Mouse (Mus musculus) monocyte, adult 5-6 weeks (primary cell): ENCODE measurements around the gene Tmigd1. TPM values are rescaled to one million over a fixed set of nuclear protein-coding genes. Genes with fewer than 3 reads are reported as not detected.
A peak's percentile ranks its signal among the peaks of the same experiment; 100 is the strongest.

Experiments
- ATAC-seq: fragments of 153-309, 156-312 bp; replicated peaks from 2 replicates; pipeline ENCODE4 v1.8.0; 2017; ENCODE audit warnings: mild to moderate bottlenecking; ENCODE audit not compliant: low TSS enrichment, insufficient number of reproducible peaks, severe bottlenecking, poor library complexity, low FRiP score
- total RNA-seq: library from RNA; stranded (forward); fragments of 200-1000, 200-491, 200-594 nt; gene quantifications from 3 replicates; pipeline ENCODE4 v1.2.3, GENCODE M21; 2017

The Tmigd1 gene
- total RNA-seq = 0.76 TPM in 1 of 3 replicates, not detected in the others

DNA sequence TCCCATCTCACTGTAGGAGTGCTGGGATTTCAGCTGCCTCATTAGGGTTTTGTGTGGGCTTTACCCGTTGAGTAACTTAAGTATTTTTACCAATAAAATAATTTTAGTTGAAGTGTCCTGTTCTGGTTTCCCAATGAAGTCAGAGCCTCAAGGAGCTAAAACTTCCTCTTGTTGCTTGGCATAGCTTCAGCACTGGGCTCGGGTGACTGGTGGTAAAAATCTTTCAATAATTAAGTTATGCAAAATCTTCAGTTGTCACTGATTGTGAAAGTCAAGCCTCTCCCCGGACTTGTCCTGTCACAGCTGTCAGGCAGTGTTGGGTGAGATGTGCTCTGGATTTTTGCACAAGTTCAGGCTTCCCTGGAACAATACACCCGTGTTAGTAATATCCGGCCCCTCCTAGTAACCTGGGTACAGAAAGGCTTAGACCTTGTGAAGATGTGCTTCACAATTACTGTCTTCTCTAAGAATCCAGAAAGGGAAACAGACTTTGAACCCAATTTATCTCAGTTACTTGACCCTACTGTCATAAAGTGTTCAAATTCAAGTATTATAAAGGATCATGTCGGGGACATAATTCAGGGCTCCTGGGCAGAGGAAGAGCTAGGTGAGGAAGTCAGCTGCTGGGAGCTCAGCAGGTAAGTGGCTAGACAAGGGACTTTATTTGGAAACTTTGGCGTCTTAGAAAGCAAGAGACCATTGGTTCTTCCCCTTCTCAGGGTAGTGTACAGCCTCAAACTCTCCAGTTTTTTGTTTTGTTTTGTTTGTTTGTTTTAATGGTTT, at the start of gene Tmigd1:
Tmigd1 (plus strand) TSS at position 581 of the 783 bp plus-strand sequence.
- ATAC-seq = no peak

DNA sequence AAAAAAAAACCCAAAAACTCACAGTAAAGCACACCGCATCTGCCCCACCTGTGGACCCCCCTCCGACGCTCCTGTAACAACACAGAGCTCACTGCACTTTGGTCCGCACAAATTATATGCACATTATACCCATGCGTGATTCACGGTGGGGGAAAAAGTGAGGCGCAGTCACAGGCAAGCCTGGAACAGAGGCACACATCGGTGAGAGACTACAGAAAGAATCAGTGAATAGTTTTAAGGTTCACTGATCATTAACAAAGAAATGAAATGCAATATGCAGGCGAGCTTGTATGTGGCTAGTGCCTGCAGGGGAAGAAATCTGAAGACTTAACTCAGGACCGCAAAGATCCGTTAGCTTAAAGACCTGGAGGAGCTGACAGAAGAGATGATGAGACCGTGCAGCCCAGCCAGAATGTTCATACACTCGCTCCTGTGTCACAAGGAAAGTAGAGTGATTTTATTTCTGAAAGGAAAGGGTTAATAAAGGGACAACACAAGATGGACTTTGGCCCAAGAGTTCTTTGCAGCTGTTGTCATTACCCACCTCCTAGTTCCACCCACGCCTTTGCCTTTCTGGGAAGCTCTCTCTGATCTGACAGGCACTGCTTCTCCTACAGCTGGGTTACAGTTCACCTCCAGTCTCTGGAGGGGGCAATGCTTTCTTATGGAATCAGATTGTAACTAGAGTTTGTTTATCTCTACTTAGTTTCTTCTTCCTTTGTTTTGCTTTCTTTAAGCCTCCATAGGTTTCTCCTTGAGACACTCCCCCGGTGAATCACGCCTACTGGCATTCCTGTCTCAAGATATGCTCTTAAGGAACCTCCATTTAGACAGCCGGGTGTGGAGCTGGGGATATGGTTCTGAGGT, 47.3 kb upstream of the Tmigd1 start:
- ATAC-seq = no peak

DNA sequence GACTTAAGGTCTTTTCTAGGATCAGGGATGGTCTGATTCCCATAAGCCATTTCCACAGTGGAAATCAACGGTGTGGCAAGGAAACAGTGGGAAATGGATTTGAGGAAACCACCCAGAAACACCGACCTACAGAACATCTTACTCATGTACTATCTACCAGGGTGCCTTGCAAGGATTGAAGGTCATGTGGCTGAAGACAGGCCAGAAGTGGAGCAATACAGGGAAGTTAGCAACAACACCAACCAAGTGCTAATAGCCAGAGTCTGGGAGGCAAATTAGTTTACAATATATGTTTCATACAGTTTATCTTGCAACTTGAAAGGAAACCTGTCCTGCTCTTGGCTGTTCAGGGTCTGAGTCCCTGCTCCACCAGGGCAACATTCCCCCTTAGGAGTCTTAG, 45.4 kb upstream of the Tmigd1 start:
- ATAC-seq = peak; percentile 68

DNA sequence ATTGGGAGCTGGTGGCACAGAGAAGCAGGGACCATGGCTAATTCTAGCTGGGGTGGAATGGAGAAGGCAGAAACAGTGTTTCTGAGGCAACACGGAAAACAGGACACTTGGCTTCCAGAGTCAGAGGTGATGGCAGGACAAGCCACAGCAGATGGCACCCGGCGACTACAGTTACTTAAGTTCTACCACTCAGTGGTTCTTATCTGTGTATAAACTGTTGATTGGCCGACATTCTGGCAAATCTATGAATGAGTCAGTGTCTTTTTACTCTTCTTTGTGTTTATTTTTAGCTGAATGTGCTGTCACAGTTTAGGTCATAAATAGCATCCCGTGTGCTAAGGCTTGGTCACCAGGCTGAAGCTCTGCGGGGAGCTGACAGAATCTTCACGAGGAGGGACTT, 44.8 kb upstream of the Tmigd1 start:
- ATAC-seq = peak; percentile 33

DNA sequence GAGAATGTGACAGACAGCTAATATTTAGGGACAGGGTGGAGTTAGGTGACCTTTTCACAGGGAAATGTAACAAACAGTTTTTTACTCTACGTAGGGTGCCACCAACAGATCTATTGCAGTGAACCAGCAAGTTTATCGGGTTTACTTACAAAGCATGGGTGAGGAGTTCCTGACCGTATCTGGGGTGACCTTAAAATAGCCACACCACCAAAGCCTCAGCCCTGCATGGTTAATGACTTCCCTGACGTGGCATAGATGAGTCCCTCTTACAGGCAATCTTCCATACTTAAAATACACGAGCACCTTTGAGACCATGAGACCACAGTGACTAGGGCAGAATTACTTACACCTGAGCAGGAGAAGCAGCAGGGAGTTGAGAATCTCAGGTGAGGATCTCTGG, 43.2 kb upstream of the Tmigd1 start:
- peak; percentile 86 for ATAC-seq

DNA sequence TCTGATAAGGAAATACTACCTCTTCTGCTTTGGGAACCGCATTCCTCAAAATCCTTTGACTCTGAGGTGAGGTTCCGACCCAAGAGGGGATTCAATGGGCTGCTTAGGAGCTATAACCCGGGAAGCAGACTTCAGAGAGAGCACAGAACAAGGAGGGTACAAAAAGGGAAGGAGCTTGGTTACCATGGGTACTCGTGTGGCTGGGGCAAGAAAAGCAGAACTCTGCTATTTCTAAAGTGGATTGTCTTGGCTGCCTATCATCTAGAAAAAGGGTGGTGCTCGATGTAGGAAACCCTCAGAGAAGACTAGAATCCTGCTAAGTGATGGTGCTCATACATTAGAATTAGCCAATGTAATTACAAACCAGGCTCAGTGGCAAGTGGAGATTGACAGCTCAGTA, 42.7 kb upstream of the Tmigd1 start:
- peak; percentile 83 for ATAC-seq

DNA sequence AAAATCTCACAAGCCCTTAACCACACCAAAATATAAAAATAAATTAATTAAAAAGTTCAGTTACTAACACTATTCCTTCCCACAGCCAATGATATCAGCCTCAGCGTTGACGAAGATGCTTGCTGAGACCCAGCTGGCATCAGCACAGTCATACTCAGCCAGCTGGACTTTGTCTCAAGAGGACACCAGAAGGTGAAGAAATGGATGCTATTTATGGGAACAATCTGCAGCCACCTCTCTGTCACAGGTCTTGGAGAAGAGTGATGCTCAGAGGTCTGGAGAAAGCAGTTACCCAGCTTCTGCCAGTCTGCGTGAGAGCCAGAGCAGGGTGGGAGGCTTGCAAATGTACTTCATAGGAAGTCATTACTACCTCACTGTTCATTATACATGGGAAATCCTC, 40.8 kb upstream of the Tmigd1 start:
- ATAC-seq = no peak

DNA sequence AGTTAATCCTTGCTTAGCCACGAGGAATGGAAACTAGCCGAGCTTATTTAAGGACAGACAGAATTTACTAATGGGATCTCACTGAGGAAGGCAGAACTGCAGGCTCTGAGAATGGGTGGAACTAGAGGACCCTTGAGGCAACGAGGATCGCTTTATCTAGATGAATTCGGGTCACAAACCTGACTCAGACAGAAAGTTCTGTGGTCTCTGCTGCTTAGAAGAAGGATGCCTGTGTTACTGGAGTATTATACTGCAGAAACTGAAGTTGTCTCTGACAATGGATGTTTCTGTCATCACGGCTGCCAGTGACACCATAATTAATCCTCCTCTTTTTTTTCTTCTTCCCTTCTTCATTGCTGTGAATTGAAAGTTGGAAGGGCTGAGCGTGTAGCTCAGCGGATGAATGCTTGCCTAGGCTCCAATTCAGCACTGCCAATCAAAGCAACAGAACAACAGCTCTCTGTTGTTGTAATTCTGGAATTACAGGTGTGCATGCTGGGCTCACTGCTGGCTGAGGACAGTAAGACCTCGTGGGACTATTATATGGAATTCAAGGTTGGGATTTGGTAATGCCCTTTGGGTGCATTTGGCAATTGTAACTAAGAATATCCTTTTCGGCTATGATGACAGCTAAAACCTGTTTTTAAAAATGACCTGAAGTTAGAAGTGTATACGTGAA, 29.3 kb upstream of the Tmigd1 start:
- ATAC-seq = no peak

DNA sequence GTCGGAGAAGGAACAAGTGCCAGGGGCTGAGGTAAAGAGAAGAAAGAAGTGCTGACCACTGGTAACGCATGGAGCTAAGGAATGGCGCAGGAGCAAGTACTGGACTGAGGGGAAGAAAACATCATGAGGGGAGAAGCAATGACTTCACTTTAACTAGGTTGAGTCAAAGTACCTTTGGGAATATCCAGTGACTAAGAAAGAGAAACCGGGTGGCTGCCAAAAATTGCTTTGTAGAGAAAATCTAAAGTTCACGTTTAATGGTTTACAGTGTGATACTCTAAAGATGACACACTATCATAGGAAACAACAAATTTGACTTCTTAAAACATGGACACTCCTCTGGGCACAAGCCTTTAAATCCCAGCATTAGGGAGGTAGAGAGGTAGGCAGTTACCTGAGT, 28.1 kb upstream of the Tmigd1 start:
- no peak for ATAC-seq

DNA sequence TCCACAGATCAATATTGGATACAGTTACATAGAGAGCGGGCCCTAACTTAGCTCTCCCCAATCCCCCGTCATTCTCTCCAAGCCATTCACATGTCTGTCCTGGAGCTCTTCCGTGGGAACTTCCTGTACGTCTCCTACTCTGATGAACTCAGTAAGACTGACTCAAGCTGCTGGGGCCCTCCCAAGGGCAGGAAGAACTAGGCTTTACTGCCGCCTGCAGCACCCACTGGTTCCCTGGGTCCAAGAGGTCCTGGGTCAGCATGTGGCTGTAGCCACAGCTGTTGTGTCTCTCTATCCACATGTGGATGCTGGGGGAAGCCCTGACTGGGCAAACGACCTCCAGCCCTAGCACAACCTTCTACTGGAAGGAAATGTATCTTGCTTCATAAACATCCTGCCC, 27.2 kb upstream of the Tmigd1 start:
- ATAC-seq = no peak

DNA sequence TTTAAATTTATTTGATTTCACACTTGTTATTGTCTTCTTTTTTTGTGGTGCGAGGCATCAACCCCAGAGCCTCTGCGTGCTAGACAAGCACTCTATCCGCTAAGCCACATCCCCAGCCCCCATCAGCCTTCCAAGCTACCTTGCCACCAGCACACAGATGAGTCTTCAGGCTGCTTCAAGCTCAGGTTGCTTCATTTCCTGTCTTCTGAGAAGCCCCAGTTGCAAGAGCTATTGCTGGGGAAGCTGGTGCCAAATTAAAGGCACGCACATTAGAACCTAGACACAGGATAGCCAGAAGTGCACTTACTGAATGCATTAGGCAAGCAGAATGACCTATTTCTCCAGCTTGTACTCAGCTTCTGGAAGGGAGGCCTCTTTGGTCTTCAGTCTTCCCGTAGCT, 22.1 kb upstream of the Tmigd1 start:
- peak; percentile 43; the same call in 1 of the 2 replicates for ATAC-seq

DNA sequence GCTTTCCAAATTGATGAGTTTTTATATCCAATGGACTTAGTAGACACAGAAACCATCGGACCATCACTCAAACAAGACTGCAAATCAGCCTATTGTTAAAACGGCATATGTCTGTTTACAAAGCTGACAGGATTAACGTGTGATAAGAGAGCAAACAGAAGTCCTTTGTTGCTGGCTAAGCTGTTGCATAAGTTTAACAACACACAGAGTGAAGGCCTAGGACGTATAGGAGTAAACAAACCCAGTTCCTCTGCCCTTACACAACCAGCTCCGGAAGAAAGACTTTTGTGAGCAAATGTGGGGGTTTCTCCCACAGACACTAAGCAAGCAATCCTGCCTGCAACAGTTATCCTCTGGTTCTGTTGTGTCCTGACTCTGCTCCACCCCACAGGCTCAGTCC, 17.5 kb upstream of the Tmigd1 start:
- peak; percentile 38; the same call in 1 of the 2 replicates for ATAC-seq

DNA sequence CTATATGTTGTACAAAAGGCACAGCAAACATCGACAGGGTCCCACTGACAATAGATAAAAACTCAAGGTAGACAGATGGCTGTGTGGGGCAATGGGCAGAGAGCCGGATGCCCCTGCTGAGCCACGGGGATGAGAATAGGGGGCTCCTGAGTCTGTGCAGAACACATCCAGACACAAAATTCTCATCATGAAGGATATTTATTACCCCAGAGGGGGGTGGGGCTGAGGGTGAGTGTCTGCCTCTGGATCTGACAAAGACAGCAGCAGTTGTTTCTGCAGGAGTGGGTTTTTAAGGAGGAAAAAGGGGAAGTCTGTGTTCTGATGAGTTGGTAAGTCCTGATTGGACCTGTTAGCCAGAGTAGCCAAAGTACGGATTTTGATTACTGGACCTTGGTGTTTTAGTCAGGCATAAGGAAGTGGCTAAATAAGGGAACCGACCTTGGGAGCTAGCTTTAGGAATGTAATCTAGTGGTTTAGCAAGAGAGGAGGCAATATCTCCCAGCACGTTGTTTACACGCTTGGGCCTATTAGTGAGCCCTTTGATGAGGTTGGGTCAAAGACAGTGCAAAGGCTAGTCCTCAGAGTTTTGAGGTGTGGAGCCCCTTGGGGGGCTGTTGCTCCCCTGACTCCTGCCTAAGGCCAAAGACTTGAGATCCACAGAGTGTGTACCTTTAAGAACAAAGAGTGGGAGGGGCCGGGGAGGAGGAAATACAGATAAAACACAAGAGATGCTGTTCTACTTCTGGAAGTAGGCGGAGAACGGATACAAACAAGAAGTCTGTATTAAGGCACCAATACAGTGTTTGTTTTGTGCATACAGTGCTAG, 12.4 kb upstream of the Tmigd1 start:
- peak; percentile 30; the same call in 1 of the 2 replicates for ATAC-seq

DNA sequence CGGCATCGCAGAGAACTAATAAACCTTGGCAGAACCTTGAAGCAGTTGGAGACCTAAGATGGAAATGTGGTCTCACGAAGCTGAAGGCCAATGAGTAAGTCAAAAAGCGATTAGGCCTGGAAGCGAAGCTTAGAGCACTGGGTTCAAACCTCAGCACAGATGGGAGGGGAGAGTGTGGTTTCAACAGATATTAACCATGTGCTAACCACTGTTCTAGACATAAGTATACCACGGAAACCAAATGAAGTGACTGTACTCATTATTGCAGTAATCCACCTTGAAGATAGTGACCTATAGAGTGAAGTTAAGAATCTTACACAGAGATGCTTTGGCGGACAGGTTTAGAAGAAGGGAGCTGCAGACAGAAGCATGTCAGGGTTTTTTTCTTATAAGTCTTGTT, 10.8 kb upstream of the Tmigd1 start:
- no peak for ATAC-seq

DNA sequence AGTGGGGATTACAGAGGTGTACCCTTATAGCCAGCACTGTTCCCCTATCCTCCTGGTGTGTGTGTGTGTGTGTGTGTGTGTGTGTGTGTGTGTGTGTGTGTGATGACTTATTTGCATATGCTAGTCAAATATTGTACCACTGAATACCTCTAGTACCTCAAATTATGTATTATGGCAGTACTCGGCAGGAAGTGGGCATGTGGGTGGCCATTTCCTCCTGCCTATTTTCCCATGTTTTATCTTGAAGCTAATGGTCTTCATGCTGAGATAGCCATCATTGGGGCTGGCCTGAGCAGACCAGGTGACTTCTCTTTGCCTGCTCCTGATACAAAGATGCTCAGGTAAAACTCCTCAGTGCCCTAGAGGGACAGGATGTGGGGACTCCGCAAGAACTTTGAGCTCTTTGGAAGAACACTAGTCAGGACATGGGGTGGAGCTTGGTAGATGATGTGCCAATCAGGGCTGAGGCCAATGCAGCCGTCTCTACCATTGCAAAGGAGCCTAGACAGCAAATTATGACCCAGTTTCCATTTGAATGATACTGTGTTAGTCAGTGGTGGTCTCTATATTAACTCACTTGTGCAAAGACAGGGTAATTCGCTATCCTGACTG, 10.1 kb upstream of the Tmigd1 start:
- ATAC-seq = no peak

DNA sequence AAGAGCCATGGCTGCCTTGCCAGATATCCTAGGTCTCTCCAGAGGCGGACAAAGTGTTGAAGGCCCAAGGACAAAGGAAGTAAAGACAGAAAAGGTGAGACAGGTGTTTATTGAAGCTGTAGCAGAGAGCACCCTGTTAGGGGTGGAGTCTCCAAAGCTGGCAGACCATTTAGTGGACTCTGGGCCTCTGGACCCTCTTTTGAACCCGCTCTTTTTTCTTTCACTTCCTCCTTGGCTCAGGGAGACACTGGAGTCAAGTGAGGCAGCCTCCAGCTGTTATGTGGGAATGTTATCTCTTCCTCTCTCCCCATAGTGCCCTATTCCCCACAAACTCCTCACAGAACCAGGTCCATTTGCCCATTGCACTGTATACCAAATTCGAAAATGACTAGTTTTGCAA, 9.0 kb upstream of the Tmigd1 start:
- ATAC-seq = no peak

DNA sequence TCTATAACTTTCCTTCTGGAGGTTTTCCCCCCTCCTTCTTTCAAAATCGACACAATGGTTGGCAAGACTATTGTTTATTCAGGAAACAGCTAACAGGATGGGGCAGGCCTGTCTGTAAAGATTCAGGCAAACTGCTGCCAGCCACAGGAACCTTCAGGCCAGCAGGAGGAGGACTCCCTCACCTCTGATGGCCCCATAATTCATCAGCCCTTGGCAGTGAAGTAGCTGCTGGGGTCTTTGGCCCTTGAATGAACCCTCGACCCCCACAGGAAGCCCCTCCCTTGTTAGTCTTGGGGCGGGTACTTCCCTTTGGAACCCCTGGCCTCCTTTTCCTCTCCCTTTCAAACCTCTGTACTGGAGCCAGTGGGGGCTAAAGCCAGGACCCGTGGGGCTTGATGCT, 8.4 kb upstream of the Tmigd1 start:
- no peak for ATAC-seq

DNA sequence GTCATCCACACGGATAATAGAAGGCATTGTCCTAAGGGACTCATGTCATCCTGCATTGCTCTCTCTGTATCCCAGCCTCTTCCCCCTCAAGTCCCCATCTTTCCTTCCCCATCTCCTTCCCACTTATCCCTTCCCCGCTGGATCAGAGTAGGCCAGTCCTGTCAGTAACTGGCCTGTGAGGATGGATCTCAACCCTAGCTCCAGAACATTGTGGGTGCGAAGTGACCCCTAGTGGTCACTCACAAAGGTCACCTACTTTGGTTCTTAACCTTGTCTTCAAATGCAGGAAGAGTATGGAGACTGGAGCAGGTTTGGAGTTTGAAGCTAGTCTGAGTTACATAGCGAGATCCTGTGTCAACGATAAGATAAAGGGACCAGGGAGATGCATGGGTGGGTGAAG, 7.7 kb upstream of the Tmigd1 start:
- ATAC-seq = peak; percentile 83
